Mouse (Mus musculus): ENCODE measurements around the gene Ubash3a.

The Ubash3a gene

GRCm38 (mm10) chr17:31207771-31208334 lies at the start of gene Ubash3a:
Gene Ubash3a, plus strand, starts transcription at chr17:31207873.
- DNase-seq (ENCODE audit: extremely low read depth, insufficient read length, low spot score) = no peak

- DNase-seq (ENCODE audit: extremely low read depth, insufficient read length, low spot score) = no peak
Observed at GRCm38 (mm10) chr17:31157921-31158320, 49.8 kb upstream of the Ubash3a start.

DNA sequence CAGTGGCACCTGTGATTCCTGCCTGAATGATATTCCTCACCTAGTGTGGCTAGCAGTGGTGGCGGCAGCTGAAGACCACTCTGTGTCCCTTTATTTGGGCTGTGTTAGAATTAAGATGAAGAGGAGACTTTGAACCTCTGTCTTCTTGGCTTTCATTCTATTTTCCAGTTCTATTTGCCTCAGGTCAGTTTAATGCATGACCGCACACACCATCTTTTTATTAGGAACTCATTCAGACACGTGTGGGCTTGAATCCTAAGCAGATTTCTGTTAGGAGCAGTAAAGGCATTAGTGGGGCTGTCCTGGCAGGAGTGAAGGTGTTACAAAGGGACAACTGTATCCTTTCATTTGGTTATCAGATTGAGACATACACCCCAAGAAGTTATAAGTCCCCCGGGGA lies 47.4 kb upstream of the Ubash3a start:
- DNase-seq (ENCODE audit: extremely low read depth, insufficient read length, low spot score) = no peak

- no peak for DNase-seq (ENCODE audit: extremely low read depth, insufficient read length, low spot score)
Observed at GRCm38 (mm10) chr17:31162607-31163006, 45.1 kb upstream of the Ubash3a start.

GRCm38 (mm10) chr17:31163821-31164220 lies 43.9 kb upstream of the Ubash3a start:
- DNase-seq (ENCODE audit: extremely low read depth, insufficient read length, low spot score) = no peak

DNA sequence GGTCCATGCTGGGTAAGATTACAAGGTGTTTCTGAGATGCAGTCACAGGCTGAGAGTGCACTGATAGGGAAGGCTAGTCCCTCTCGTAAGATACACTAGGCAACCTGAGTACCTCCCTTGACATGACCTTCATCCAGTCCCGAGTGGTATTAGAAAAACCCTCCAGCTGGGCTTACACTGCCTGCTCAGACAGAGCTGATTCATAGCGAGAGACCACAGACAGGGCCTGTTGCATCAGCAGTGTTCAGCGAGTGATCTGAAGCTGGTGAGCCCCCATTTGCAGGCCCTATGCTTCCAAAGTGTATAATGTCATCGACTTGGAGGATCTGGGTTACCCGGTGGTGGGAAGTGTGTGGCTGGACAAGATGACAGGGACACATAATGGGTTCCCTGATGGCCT lies 42.5 kb upstream of the Ubash3a start, which contains the start of gene Tff1:
Gene Tff1, minus strand, starts transcription at position 151 of the 400 bp plus-strand sequence.
- no peak for DNase-seq (ENCODE audit: extremely low read depth, insufficient read length, low spot score)

DNA sequence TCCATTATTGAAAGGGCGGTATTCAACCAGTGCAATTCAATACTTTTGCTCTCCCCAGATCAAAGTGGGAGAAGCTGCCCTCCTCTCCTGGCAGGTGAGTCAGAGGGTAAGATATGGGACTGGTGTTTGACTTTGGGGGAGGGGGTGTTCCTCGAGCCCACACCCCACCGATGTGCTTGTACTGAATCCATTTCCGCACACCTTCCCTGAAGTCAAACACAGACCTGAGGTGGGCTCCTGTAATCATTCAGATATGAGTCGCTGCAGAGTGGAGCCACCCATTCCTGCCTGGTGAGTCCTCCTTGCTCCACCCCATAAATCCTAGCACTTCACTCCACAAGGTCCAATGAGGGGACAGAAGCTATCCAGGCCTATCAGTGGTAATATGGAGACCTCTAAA lies 37.9 kb upstream of the Ubash3a start:
- DNase-seq (ENCODE audit: extremely low read depth, insufficient read length, low spot score) = no peak

- DNase-seq (ENCODE audit: extremely low read depth, insufficient read length, low spot score) = no peak
Observed at GRCm38 (mm10) chr17:31176321-31176720, 31.4 kb upstream of the Ubash3a start.

DNA sequence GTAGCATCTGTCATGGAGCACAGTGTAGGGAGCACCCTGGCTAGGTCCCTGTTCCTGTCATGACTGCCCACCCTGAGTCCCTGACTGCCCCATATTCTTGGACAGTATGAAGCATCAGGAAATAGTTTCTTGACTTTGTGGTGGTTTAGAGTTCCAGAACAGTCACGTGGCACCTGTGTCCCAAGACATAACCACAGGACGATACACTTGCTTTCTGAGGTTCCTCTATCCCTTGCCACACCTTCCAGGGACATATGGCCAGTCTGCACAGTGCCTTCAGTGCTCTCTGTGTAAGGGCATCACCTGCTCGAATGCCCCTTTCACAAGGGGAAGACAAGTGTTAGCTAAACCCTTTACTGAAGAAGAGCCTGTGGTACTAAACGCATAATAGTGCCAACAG lies 26.2 kb upstream of the Ubash3a start:
- DNase-seq (ENCODE audit: extremely low read depth, insufficient read length, low spot score) = no peak

DNA sequence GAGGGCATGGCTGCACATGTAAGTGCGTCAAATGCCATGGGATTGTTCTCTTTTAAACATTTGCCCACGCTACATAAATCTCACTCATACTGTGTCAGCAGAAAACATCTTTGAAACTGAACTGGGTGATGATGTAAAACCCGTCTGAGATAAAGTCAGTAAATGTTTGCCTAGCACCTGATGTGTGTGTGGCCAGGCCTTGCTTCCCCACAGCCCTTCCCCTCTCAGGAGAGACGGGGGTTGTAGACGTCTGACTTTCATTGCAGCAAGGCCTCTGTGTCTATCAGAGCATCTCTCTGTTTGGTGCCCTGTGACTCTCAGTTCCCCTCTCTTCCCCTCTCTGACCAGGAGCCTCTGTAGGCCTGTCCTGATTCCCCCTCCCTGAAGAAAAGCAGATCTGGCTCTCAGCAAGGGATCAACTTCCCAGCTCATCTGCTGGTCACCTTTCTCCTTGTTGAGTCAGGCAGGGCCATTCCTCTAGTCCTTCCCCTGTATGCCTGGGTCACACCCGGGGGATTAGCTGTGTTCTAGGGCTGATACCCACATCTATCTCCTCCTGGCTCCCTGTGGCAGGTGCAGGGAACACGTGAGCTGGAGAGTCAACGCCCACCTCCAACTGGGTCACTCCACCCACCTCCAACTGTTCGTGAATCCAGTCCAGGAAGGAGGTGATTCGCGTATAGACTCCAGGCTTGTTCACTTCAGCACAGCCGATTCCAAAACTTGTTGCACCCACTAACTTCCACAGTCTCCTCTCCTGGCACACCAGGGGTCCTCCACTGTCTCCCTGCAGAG lies 24.3 kb upstream of the Ubash3a start:
- no peak for DNase-seq (ENCODE audit: extremely low read depth, insufficient read length, low spot score)

DNA sequence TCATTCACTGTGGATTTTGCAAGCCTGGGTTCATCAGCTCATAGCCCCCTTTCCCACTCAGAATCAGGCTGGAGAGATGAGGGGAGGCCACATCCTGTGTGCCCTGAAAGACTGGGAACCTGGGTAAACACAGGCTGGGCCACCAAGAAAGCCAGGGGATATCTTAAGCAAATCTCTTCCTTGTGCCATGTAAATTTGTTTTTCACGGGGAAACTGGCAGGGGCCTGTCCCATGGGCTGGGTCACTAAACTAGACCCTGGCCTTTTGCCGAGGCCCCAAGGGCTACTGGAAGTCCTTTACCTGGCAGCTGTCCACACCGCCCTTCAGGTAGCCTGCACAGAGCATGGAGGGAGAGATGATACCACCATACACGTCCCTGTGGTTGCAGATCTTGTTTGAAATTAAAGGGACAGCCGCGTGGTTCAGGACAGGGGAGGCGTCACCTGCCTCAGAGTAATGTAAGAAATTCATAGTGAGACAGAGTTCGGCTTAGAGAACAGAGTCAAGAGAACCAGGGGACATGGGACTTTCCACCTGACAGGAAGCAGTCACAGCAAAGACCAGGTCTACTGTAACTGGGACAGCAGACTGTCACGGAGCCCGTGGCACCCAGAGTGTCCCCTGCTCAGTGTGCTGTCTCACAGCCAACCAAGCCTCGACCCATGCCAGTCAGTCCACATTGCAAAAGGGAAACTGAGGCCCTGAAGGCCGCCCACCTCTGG lies 23.2 kb upstream of the Ubash3a start:
- DNase-seq (ENCODE audit: extremely low read depth, insufficient read length, low spot score) = no peak

DNA sequence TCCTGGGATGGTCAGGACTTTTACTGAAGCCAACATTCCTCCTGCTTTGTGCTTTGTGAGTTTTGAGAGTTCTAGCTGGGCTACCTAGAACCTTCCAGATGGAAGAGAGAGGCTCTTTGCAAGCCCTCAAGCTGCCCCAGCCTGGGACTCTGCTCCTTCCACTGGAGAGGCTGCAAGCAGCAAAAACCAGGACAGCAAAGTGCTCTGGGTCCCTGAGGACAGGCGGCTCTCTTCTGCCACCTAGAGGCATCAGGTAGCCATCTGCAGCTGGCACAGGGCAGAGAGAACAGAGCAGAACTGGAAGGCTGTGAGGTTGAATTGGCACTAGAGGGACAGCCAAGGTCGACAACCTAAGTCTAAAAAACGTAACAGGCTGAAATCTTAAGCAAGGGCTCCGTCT lies 20.3 kb upstream of the Ubash3a start:
- DNase-seq (ENCODE audit: extremely low read depth, insufficient read length, low spot score) = no peak

- no peak for DNase-seq (ENCODE audit: extremely low read depth, insufficient read length, low spot score)
Observed at GRCm38 (mm10) chr17:31191825-31192224, 15.8 kb upstream of the Ubash3a start.

DNA sequence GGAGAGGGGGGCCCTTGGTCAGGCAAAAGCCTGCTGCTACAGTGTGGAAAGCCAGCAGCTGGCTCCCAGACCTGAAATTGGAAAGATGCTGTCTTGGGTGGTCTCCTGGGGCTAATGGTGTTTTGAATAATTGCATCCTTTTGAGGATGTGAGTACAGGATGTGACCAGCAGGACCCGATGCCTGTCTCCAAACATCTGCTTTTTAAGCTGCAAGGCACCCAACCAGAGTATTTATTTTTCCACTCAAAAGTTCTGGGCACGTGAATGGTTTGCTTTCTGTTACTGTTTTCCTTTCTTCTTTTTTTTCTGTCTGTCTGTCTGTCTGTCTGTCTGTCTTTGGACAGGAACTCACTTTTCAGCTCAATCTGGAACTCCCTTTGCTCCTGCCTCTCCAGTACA lies 15.0 kb upstream of the Ubash3a start:
- DNase-seq (ENCODE audit: extremely low read depth, insufficient read length, low spot score) = no peak

DNA sequence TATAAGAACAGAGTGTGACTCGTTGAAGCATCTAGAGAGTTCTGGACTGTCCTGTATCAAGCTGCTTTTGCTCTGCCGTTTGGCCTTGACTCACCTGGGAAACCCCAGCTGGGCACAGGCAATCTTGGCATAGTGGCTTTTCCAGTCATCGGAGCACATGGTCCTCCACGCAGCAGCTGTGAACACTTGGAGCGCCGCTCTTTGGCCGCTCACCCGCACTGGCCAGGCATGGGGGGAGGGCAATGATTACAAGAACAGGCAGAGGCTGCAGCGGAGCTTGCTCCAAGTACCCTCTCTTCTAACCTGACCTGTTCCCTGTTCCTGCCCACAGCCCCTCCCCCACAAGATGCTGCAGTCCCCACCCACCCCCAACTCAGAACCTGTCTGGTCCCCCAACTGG lies 14.3 kb upstream of the Ubash3a start:
- DNase-seq (ENCODE audit: extremely low read depth, insufficient read length, low spot score) = no peak

GRCm38 (mm10) chr17:31195207-31195606 lies 12.5 kb upstream of the Ubash3a start:
- DNase-seq (ENCODE audit: extremely low read depth, insufficient read length, low spot score) = no peak

- DNase-seq (ENCODE audit: extremely low read depth, insufficient read length, low spot score) = no peak
Observed at GRCm38 (mm10) chr17:31196283-31196682, 11.4 kb upstream of the Ubash3a start.

- DNase-seq (ENCODE audit: extremely low read depth, insufficient read length, low spot score) = no peak
Observed at GRCm38 (mm10) chr17:31198877-31199276, 8.8 kb upstream of the Ubash3a start, which contains the start of gene Tmprss3. Gene Tmprss3, minus strand, starts transcription at chr17:31198977.

GRCm38 (mm10) chr17:31208654-31209053 lies 981 bp downstream of the Ubash3a start:
- DNase-seq (ENCODE audit: extremely low read depth, insufficient read length, low spot score) = no peak

DNA sequence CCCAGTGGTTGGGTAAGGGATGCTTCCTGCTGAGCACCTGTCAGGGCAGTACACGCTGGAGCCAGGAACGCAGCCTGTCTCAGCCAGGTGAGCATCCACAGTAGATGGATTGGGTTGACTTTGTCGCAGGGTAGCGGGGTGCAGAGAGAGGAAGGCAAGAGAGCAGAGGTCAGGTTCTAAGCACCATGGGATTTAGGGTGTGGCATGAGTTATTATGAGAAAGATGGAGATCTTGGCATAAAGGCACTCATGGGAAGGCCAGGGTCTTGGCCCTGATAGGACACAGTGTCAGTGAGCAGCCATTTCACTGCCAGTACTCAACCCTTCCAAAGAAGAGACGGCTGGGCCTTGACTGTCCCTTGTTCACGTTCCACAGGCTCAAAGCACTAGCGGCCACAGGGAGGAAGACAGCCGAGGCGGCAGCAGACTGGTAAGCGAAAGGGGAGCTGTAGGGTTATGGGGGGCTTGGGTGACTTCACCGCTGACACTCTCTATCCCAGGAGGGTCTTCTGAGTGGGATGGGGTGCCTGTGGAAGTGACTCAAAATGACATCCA lies 1.8 kb downstream of the Ubash3a start:
- no peak for DNase-seq (ENCODE audit: extremely low read depth, insufficient read length, low spot score)

DNA sequence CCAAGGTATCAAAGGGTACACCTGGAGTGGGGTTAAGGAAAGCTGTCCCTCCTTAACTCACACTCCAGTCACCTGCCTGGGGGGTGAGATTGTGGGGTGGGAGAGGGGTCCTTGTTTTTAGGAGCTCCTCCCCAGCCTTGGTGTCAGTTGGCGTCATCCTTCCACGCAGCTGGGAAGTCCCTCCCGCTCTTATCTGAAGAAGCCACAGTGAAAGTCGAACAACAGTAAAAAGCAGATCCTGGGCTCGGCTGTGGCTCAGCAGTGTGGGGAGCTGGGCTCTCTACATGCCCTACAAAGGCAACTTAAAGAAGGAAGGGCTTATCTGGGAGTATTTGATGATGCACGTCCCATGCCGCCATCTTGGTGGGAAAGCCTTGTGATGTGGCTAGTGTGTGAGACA lies 2.6 kb downstream of the Ubash3a start:
- DNase-seq (ENCODE audit: extremely low read depth, insufficient read length, low spot score) = no peak

Measured in 3134 (cell line).